Mouse (Mus musculus) embryonic facial prominence, embryonic 14.5 days (tissue): ENCODE results near the gene Ddah1. TPM values are rescaled to one million over a fixed set of nuclear protein-coding genes. Genes with fewer than 3 reads are reported as not detected.
A peak's percentile ranks its signal among the peaks of the same experiment; 100 is the strongest.

Experiments
- ATAC-seq: fragments of 200-750 bp; cut with Nextera tagmentation; 2 replicates; pipeline ENCODE4 v1.8.0; 2017; ENCODE audit warnings: low read depth, moderate number of reproducible peaks, moderate TSS enrichment
- DNase-seq: peaks from one replicate; pipeline ENCODE4 v3.0.0-alpha.2; 2015; ENCODE audit warnings: low spot score
- H3K27ac ChIP-seq: fragments of 300-500 bp; sonication (generic); replicated peaks from 2 replicates; pipeline ENCODE4 v1.5.1; 2014; ENCODE audit warnings: low read depth, mild to moderate bottlenecking, low read length, moderate library complexity
- H3K27me3 ChIP-seq: fragments of 300-500 bp; sonication (generic); replicated peaks from 2 replicates; pipeline ENCODE4 v1.6.1; 2014; ENCODE audit warnings: low read length; ENCODE audit not compliant: control insufficient read depth, insufficient read depth
- H3K36me3 ChIP-seq: fragments of 300-500 bp; sonication (generic); 2 replicates; pipeline ENCODE4 v1.6.1; 2014; ENCODE audit warnings: low read length, mixed read lengths; ENCODE audit not compliant: control insufficient read depth, insufficient read depth
- H3K4me1 ChIP-seq: fragments of 300-500 bp; sonication (generic); 2 replicates; pipeline ENCODE4 v1.6.1; 2014; ENCODE audit warnings: antibody characterized with exemption, low read length; ENCODE audit not compliant: control insufficient read depth, insufficient read depth
- H3K4me2 ChIP-seq: fragments of 300-500 bp; sonication (generic); 2 replicates; pipeline ENCODE4 v1.6.1; 2014; ENCODE audit warnings: low read depth, mild to moderate bottlenecking, low read length, moderate library complexity, mixed read lengths
- H3K4me3 ChIP-seq: fragments of 300-500 bp; sonication (generic); 2 replicates; pipeline ENCODE4 v1.5.1; 2014; ENCODE audit warnings: low read depth, mild to moderate bottlenecking, low read length
- H3K9ac ChIP-seq: fragments of 300-500 bp; sonication (generic); 2 replicates; pipeline ENCODE4 v1.6.1; 2014; ENCODE audit warnings: low read depth, mild to moderate bottlenecking, low read length, moderate library complexity, mixed read lengths
- H3K9me3 ChIP-seq: fragments of 300-500 bp; sonication (generic); 2 replicates; pipeline ENCODE4 v1.6.1; 2016; ENCODE audit warnings: low read length; ENCODE audit not compliant: control insufficient read depth
- WGBS: fragments of 180-500 bp; shearing (Covaris S2); extraction: QIAGEN DNeasy Blood & Tissue Kit; methylation state at CpG from one replicate; pipeline ENCODE4 v1.1.7; 2014; 5-methylcytosine and 5-hydroxymethylcytosine counted together
- polyA plus RNA-seq: library from polyadenylated mRNA; unstranded; fragments of >200 nt; fragmentation: Nextera tagmentation; extraction: Ambion mirVana; gene quantifications from 2 replicates; pipeline ENCODE4 v1.2.1, GENCODE M21; 2014

The Ddah1 gene
- polyA plus RNA-seq, 1 experiment from 2014 or later: 50.9 TPM

DNA sequence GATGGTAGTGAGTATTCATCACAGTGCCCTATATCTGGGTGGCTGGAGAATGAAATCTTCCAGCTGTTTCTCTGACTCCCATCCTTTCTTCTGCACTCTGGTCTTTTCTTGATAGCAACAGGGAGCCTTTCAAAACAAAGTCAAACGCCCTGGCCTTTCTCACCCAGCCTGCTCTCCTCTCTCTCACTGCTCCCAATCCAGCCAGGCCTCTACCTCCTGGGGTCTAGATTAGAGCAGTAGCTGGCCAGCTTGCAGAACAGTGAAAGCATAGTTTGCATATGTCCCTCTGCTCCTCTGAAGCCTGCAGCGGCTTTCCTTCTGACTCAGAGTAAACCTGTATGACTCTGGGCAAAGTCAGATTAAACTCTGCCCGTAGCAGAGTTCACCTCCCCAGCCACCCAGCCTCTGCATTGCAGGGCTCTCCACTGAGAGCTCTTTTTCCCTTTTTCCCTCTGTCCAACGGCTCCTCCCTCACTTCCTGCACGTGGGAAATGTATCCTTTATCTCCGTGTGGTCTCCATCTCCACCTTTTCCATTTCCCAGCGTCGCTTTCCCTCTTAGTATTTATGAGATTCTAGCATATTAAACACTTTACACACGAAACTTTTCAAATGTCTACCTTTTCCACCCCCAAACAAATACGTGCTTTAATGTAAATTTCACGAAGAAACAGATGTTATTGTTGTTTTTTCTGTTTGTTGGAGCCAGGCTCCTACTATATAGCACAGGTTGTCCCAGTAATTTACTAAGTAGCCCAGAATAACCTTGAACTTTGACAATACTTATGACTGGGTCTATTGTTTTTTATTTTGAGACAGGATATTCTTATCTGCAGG lies 163.8 kb downstream of the Ddah1 start, which contains the start of gene Bcl10:
Gene Bcl10 (plus strand): TSS at position 786 of the 836 bp plus-strand sequence.
- Histone ChIP-seq H3K4me2 (peak within 1 kb of the TSS; percentile 71), H3K9me3 (0 out of 2 replicates have a peak, but pooled peaks cover 8% of the 10 kb centered on the region), H3K4me1 (peaks cover 16% of the 10 kb centered on the region), H3K9ac (peak within 1 kb of the TSS; percentile 55), H3K36me3 (no peaks in the 10 kb centered on the region), H3K27me3 (no peaks in the 10 kb centered on the region), H3K4me3 (peak within 1 kb of the TSS; percentile 92), H3K27ac (peak within 1 kb of the TSS; percentile 92)
- no peak for DNase-seq
- 29% methylated on average over 11 of the region's 11 CpGs for WGBS
- ATAC-seq: no peak

DNA sequence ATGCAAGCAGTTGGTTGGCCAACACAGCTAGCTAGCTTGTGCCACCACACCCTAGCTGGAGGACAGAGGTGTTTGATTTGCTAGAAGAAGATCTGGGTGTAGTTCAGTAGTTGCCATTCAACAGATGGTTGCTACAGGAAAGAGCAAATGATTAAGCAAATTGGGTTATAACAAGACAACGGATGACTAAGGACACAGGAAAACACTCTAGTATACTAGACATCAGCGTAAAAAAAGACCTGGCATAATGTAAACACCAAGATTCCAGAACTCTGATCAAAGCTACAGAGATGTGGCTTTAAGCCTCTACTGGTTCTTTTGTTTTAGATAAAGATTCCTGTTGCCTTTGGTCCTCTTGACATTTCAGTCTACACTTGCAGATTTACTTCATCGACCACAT lies 164.5 kb downstream of the Ddah1 start:
- 62% methylated on average over 3 of the region's 3 CpGs for WGBS
- Histone ChIP-seq H3K27ac (peak overlapping the region; percentile 92), H3K4me2 (no peak overlapping the region), H3K9ac (no peak overlapping the region), H3K4me1 (peaks cover 16% of the 10 kb centered on the region), H3K36me3 (no peaks in the 10 kb centered on the region), H3K27me3 (no peaks in the 10 kb centered on the region), H3K4me3 (no peak overlapping the region), H3K9me3 (0 out of 2 replicates have a peak, but pooled peaks cover 8% of the 10 kb centered on the region)
- DNase-seq (no peak), ATAC-seq (no peak)

GRCm38 (mm10) chr3:145923874-145924577 lies 165.6 kb downstream of the Ddah1 start:
- H3K27me3 ChIP-seq: no peaks in the 10 kb centered on the region
- peak overlapping the region; percentile 92 for H3K4me3 ChIP-seq
- peak overlapping the region; percentile 71 for H3K4me2 ChIP-seq
- peak; percentile 100 for DNase-seq
- peaks cover 16% of the 10 kb centered on the region for H3K4me1 ChIP-seq
- under 1% methylated on average over 40 of the region's 58 CpGs for WGBS
- no peaks in the 10 kb centered on the region for H3K36me3 ChIP-seq
- H3K9me3 ChIP-seq: no peaks in the 10 kb centered on the region
- peak; percentile 99 for ATAC-seq
- H3K9ac ChIP-seq: peak overlapping the region; percentile 94
- peak overlapping the region; percentile 97 for H3K27ac ChIP-seq

- Histone ChIP-seq H3K4me3 (peak overlapping the region; percentile 92), H3K4me1 (peaks cover 16% of the 10 kb centered on the region), H3K9me3 (no peaks in the 10 kb centered on the region), H3K27me3 (no peaks in the 10 kb centered on the region), H3K36me3 (no peaks in the 10 kb centered on the region), H3K4me2 (peak overlapping the region; percentile 71), H3K9ac (peak overlapping the region; percentile 94), H3K27ac (peak overlapping the region; percentile 97)
- peak; percentile 6; the same call in 1 of the 2 replicates for ATAC-seq
- DNase-seq: peak; percentile 74
- WGBS: 4% methylated on average over 28 of the region's 39 CpGs
These were observed 166.3 kb downstream of the Ddah1 start for GRCm38 (mm10) chr3:145924649-145925337.

DNA sequence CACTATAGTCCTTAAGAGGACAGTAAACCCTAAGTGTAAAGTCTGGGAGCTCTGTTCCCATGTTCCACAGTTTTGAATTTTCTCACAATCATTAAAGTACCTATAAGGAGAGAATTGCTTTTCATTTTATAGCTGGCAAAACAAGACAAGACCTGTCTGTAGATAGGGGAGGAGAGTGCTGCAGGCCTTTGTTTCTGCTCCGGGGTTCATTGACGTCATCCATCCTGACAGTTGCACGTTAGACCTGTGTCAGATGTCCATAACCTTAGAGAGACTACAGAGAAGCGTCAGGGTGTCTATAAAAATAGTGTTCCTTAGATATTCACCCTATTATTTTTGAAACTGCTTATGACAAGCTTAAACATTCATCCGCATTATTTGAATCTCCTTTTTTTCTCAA lies 167.0 kb downstream of the Ddah1 start:
- Histone ChIP-seq H3K9ac (peak overlapping the region; percentile 94; the same call in 1 of the 2 replicates), H3K4me3 (peak overlapping the region; percentile 92), H3K36me3 (peaks cover 5% of the 10 kb centered on the region; the same call in 1 of the 2 replicates), H3K27ac (no peak overlapping the region), H3K27me3 (no peaks in the 10 kb centered on the region), H3K4me1 (peaks cover 16% of the 10 kb centered on the region), H3K9me3 (no peaks in the 10 kb centered on the region), H3K4me2 (peak overlapping the region; percentile 71)
- ATAC-seq: no peak
- 63% methylated on average over 5 of the region's 5 CpGs for WGBS
- no peak for DNase-seq

DNA sequence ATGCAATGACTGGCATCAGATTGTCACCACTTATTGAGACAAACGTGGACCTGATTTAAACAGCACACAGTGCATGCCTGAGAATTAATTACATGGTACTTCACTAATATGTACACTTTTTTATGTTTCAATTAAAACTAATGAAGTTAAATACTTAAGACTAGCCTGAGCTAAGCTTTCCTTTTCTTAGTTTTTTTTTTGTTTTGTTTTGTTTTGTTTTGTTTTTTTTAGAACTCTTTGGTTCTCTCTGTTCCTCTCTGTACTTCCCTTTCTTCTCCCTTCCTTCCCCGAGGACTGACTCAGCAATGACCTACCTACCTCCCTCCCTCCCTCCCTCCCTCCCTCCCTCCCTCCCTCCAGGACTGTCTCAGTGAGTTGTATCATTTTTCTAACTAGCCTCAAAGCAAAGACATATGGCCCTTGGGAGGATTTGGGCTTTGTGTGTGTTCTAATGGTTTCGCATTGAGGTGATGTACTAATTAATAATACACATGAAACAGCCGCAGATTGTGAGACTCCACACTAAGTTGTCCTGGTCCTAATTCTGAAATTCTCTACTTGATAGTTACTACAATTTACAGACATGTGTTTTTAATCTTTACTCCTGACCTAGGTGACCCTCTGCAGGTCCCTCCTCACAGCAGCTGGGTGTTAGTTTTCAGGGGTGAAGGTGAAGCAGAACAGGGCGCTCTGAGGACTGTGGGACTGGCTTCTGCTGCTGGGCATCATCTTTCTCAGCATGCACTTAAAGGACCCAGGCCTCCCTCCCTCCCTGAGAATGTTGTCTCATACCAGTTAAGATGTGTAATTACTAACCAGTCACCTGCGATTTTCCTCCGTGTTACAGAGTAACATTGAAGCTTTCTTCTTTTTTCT lies 171.3 kb downstream of the Ddah1 start:
- no peak overlapping the region for H3K4me3 ChIP-seq
- no peak overlapping the region for H3K27ac ChIP-seq
- H3K9ac ChIP-seq: no peak overlapping the region
- peaks cover 11% of the 10 kb centered on the region for H3K4me1 ChIP-seq
- no peaks in the 10 kb centered on the region for H3K9me3 ChIP-seq
- peaks cover 33% of the 10 kb centered on the region for H3K36me3 ChIP-seq
- DNase-seq: no peak
- 36% methylated on average over 7 of the region's 7 CpGs for WGBS
- no peak overlapping the region for H3K4me2 ChIP-seq
- H3K27me3 ChIP-seq: no peaks in the 10 kb centered on the region
- ATAC-seq: no peak

- no peak overlapping the region for H3K4me3 ChIP-seq
- no peak overlapping the region for H3K4me2 ChIP-seq
- no peak for DNase-seq
- H3K9ac ChIP-seq: no peak overlapping the region
- 92% methylated on average over 9 of the region's 9 CpGs for WGBS
- H3K4me1 ChIP-seq: peaks cover under 1% of the 10 kb centered on the region; the same call in 1 of the 2 replicates
- H3K27me3 ChIP-seq: no peaks in the 10 kb centered on the region
- no peak for ATAC-seq
- no peak overlapping the region for H3K27ac ChIP-seq
- peaks cover 33% of the 10 kb centered on the region for H3K36me3 ChIP-seq
- no peaks in the 10 kb centered on the region for H3K9me3 ChIP-seq
These were observed 175.4 kb downstream of the Ddah1 start for GRCm38 (mm10) chr3:145933845-145934244.
